Mouse (Mus musculus): Measurements from ENCODE around the gene Olfr550. TPM values are rescaled to one million over a fixed set of nuclear protein-coding genes. Genes with fewer than 3 reads are reported as not detected.
"Not testable (repeated sequence)": the region's sequence is repeated elsewhere in the genome, so short reads cannot be mapped to it uniquely, and the experiment has no call there.

Gene Olfr550
- under 1 TPM in 1 of 2 experiments, not detected in 1; 0.08 TPM for total RNA-seq (2021)

- DNase-seq: no peak
- intact Hi-C loops (cut with DNase I): no loop called here
Observed at GRCm38 (mm10) chr7:102571142-102571541, at the start of gene Olfr550. Olfr550 (plus strand) TSS chr7:102571442.

- intact Hi-C loops (cut with DNase I): no loop called here
- DNase-seq: no peak
Observed at GRCm38 (mm10) chr7:102529052-102529451, 42.2 kb upstream of the Olfr550 start.

DNA sequence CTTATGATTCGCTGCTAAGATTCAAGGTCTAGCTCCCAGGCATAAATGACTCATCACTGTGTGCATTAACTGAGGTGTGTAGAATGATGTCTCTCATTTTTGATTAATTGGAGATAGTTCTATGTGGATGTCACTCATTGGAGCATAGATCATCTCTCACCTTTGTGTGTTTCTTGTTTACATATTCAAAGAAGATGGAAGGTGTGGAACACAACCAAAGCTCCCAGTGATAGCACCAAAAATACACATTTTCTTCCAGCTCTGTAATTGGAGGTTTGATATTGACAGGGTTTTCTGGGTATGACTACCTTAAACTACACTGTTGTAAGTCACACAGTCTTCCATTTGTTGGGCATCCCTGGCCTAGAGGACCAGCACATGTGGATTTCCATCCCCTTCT lies 36.8 kb upstream of the Olfr550 start, which contains the start of gene Olfr547:
Gene Olfr547, plus strand, starts transcription at position 301 of the 400 bp plus-strand sequence.
- no peak for DNase-seq
- intact Hi-C loops (cut with DNase I): no loop called here

DNA sequence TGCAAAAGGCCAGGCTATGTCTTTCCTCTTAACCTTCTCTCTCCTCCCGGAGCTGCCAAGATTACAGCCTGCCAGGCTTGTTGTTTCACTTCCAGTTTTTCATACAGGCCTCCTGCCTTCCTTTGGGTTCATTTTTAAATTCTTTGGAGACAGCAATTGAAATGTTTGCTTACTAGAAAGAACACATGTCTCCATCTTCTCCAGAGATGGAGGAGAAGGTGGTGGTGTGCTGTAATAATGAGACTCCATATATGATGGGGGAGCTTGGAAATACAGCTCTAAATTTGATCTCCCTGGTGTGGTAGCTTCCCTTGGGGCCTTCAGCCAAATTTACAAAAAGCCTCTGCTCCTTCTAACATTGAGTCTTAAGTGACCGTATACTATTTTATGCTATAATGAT lies 30.6 kb upstream of the Olfr550 start, which contains the start of gene Olfr548-ps1:
Gene Olfr548-ps1, plus strand, starts transcription at position 301 of the 400 bp plus-strand sequence.
- DNase-seq: no peak
- intact Hi-C loops (cut with DNase I): no loop called here

DNA sequence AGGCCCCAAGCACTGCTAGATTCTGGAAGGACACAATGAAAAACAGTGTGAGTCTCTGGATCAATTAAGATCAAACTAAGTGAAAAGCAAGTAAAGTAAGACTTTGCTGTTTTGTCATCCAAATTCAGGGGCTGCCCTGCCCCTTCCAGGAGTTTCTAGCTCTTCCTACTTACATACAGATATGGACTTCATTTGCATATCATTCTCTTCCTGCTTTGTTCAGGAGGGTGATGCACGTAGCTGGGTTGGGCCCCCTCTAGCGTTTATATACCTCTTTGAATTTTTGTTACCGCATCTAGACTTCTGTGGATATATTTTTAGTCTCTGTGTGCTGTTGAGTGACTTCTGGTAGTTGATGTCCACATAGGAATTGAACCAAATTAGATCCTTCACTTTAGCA lies 30.0 kb upstream of the Olfr550 start:
- intact Hi-C loops (cut with DNase I): no loop called here
- DNase-seq: no peak

DNA sequence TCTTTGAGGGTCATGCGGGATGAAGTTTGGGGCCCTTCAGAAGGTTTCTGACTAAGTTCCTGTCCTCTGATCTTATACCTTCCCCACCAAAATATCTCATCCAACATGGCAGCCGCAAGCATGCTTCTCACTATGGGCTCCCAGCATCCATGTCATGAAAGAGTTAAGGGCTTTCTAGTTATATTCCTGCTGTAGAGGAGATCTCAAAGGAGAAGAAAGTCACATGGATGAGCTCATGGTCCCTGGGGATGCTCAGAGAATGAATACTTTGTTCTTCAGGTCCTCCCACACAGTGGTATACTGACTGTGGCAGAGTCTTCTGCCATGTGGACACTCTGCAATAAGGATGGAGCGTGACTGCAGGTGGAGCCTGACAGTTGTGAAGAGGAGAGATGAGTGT lies 21.7 kb upstream of the Olfr550 start, which contains the start of gene Olfr549:
Gene Olfr549, plus strand, starts transcription at position 301 of the 400 bp plus-strand sequence.
- no peak for DNase-seq

GRCm38 (mm10) chr7:102553279-102553678 lies 18.0 kb upstream of the Olfr550 start:
- intact Hi-C loops (cut with DNase I): no loop called here

More for the DNA sequence above, 21.7 kb upstream of the Olfr550 start, which contains the start of gene Olfr549:
- intact Hi-C loops (cut with DNase I): no loop called here

DNA sequence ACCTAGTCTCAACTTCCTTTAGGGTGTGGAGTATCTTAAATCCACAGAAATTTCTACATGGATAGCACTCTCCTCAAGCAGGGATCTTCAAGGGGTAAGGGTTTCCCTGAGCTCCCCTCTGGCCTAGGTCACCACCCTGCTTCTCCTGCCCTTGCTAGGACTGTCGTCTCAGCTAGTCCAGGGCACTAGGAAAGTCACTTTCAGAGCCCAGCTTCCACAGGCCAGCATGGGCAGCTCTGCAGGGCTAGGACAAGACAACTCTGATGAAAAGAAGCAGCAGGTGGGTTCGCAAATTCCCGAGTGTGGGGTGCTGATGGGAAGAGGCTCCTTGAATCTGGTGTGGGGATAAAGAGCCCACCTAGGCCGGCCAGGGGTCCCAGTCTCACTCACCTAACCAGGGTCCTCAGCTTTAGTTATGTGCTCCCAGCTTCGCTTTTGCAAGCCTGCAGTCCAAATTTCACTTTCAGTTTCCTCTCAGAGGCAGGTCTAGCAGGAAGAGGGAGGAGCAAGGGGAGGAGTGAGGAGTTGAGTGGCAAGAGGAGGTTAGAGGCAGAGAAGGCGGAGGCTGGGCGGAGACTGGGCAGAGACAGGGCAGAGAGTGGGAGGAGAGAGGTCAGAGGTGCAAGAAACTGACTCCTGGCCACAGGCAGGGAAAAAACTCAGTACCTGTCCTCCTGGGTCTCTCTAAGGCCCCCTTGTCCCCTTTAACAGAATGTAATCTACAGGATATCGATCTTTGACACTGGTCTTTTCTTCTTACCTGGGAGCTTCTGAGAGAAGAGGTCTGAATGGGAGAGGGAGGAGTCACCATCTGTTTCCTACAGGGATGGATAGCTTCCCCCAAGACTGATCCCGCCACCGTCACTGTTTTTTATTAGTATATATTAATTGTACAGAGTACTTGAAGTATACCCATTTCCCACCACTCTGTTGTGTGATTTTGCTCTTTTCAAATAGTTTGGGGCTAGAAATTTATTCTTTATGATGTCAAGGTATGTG lies 5.9 kb upstream of the Olfr550 start, which contains the start of gene Trim21:
Gene Trim21, minus strand, starts transcription at position 488 of the 999 bp plus-strand sequence.
- peak; percentile 48 for DNase-seq
- intact Hi-C loops (cut with DNase I): no loop called here

More at GRCm38 (mm10) chr7:102553279-102553678, 18.0 kb upstream of the Olfr550 start:
- DNase-seq: no peak

GRCm38 (mm10) chr7:102566219-102566618 lies 5.0 kb upstream of the Olfr550 start:
- DNase-seq: no peak
- intact Hi-C loops (cut with DNase I): no loop called here

DNA sequence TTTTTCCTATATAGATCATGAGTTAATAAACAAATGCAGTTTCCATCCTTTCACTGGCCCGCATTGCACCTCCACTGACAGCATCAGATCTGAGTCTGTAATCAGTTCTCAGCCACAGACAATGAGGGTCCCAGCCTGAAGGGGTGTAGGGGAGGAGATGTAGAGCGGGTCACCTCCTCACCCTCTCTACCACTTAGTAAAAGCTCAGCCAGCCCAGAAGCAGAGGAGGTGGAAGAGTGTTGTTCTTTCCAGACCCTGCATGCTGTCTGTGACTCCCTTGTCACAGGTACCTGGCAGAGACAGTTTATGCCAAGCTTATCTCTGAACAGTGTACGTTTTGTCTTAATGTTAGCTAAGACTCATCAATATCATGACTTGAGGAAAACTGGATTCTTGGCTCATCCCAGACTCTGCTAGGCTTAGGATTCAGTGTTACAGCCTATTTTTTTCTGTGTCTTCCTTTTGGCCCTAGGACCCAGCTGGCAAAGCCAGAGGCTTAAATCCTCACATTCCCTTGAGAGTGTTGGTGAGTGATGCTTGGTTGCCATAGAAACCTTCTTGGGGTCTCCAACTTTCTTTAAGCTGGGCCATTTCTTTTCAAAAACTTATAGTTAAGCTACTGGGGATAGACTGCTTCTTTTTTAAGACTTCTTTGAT lies 2.1 kb downstream of the Olfr550 start:
- intact Hi-C loops (cut with DNase I): no loop called here
- no peak for DNase-seq

GRCm38 (mm10) chr7:102575998-102576397 lies 4.8 kb downstream of the Olfr550 start:
- intact Hi-C loops (cut with DNase I): no loop called here
- no peak for DNase-seq

DNA sequence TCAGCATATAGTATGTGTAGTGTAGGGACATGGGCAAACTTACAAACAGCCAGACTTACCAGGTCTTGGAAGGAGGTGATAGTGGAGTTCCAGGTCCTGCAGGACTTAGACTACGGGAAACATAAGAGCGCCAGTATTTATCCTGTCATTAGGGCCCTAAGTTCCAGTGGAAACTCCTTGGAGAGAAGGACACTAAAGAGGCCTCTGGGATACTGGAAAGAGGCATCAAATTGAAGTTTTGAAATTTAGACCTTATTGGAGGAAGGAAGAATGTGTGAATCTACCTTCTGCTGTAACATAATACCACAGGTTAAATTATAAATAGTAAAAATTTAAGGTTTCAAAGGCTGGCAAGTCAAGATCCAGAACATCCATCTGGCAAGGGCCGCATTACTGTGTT lies 20.5 kb downstream of the Olfr550 start, which contains the start of gene Olfr551:
Gene Olfr551, minus strand, starts transcription at position 101 of the 400 bp plus-strand sequence.
- DNase-seq: no peak
- intact Hi-C loops (cut with DNase I): no loop called here

GRCm38 (mm10) chr7:102597378-102598031 lies 26.3 kb downstream of the Olfr550 start, which contains the start of gene Olfr552:
Olfr552 (plus strand) TSS chr7:102597770.
- intact Hi-C loops (cut with DNase I): no loop called here
- no peak for DNase-seq

- DNase-seq: no peak
- intact Hi-C loops (cut with DNase I): no loop called here
Observed at GRCm38 (mm10) chr7:102618118-102618517, 46.9 kb downstream of the Olfr550 start, which contains the start of gene Olfr553. Olfr553 (minus strand) TSS chr7:102618218.

- intact Hi-C loops (cut with DNase I): no loop called here
- DNase-seq: peak; percentile 42
Observed at GRCm38 (mm10) chr7:102619608-102620007, 48.4 kb downstream of the Olfr550 start.

DNA sequence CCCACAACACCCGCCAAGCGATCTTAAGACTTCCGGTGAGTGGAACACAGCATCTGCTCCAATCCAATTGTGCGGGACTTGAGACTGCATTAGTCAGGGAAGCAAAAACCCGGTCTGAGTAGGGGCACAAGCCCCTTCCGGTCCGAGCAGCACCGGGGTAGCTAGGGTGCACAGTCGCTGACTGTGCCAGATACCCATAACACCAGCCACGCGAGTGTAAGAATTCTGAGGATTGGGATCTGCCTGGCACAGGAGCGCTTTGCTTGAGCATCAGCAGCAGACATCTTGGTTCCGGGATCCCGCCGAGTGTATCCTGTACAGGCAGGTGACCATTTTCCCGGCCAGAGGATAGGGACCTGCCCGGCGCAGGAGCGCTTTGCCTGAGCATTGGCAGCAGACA lies 49.1 kb downstream of the Olfr550 start:
- DNase-seq; intact Hi-C loops (cut with DNase I): not testable (repeated sequence)
